Mouse (Mus musculus) thymus, adult 2 months (tissue): ENCODE results near the gene Cav2.

Experiments
- CTCF ChIP-seq: fragments of 200-500 bp; IDR thresholded peaks from 2 replicates; pipeline ENCODE4 v1.5.1; 2012; ENCODE audit warnings: mild to moderate bottlenecking, control low read depth, low read length, moderate library complexity, borderline replicate concordance; ENCODE audit not compliant: control insufficient read depth, poor library complexity, insufficient read depth; ENCODE audit errors: extremely low read depth
- POLR2A ChIP-seq: fragments of 200-500 bp; IDR thresholded peaks from 2 replicates; pipeline ENCODE4 v1.6.1; 2012; ENCODE audit warnings: mild to moderate bottlenecking, low read length, control low read depth, moderate library complexity; ENCODE audit not compliant: control insufficient read depth, poor library complexity, insufficient read depth; ENCODE audit errors: extremely low read depth

GRCm38 (mm10) chr6:17295116-17295515, 14.1 kb downstream of the Cav2 start:
- TF ChIP-seq POLR2A (no peak), CTCF (no peak)
